In genomic region chr14:17662087-17662486, GRCm38 (mm10) we compare ENCODE assay signal across 16 mouse cellular contexts. TPM values are rescaled to one million over a fixed set of nuclear protein-coding genes. Genes with fewer than 3 reads are reported as not detected.
DNase-seq lines count a peak whose midpoint lies in the region; ATAC-seq and TF ChIP-seq lines count a peak whose summit lies in the region.
"Had no signal": no experiment of that assay in that cellular context is flagged by ENCODE, and none has a peak within 500 bp of the region (broad histone marks: within the 10 kb centered on the region; RNA-seq: fewer than 3 reads in every experiment).

No protein-coding gene starts in this region.

- DNase-seq in gastrocnemius, adult 2 months = no peak
- DNase-seq in gastrocnemius, postnatal 36 days = no peak
- DNase-seq in layer of hippocampus, adult 2 months (ENCODE audit: low spot score in 2 of 2) = no peak
- no peak for DNase-seq in layer of hippocampus, adult 18-20 months (ENCODE audit: low spot score in 2 of 2)
- DNase-seq in midbrain, embryonic 11.5 days (ENCODE audit: low spot score, missing footprints) = peak; percentile 83
- DNase-seq: adrenal gland, postnatal 25 days; B cell, adult 2 months; cerebellum, adult 11-12 months; liver, embryonic 13.5 days had no signal

- intact Hi-C loops in gastrocnemius, adult 2 months (cut with DNase I) = loop anchor here (5.0 kb wide), 2 partner anchors 35 to 125 kb away; no protein-coding TSS in a partner anchor
- intact Hi-C loops in gastrocnemius, postnatal 36 days (cut with DNase I) = no loop called here

- H3K36me3 ChIP-seq in midbrain, embryonic 11.5 days (ENCODE audit: control insufficient read depth, insufficient read depth, low read length) = no peaks in the 10 kb centered on the region
- H3K36me3 ChIP-seq in midbrain, embryonic 16.5 days (ENCODE audit: control insufficient read depth, insufficient read depth, low read length) = no peaks in the 10 kb centered on the region
- H3K36me3 ChIP-seq: heart, embryonic 13.5 days; kidney, embryonic 15.5 days; liver, embryonic 13.5 days; neural tube, embryonic 13.5 days had no signal

- WGBS in midbrain, embryonic 11.5 days = 36% methylated on average over 5 of the region's 5 CpGs
- WGBS in midbrain, embryonic 16.5 days = 35% methylated on average over 5 of the region's 5 CpGs

- no peak for ATAC-seq in midbrain, embryonic 11.5 days (ENCODE audit: low FRiP score)
- ATAC-seq in midbrain, embryonic 16.5 days = no peak
- no peak for ATAC-seq in cerebellum, adult (ENCODE audit: insufficient number of reproducible peaks, low FRiP score, low TSS enrichment)
- ATAC-seq: forebrain, embryonic 16.5 days had no signal

- no peaks in the 10 kb centered on the region for H3K4me1 ChIP-seq in midbrain, embryonic 11.5 days (ENCODE audit: control insufficient read depth, insufficient read depth, low read length)
- H3K4me1 ChIP-seq in midbrain, embryonic 16.5 days (ENCODE audit: control insufficient read depth, insufficient read depth, low read length) = peaks cover 12% of the 10 kb centered on the region
- H3K4me1 ChIP-seq: liver, embryonic 13.5 days had no signal

- no peak overlapping the region for H3K9ac ChIP-seq in midbrain, embryonic 11.5 days (ENCODE audit: low read length)
- H3K9ac ChIP-seq in midbrain, embryonic 16.5 days (ENCODE audit: low read depth, low read length) = no peak overlapping the region
- H3K9ac ChIP-seq: liver, embryonic 13.5 days had no signal

- no peaks in the 10 kb centered on the region for H3K9me3 ChIP-seq in midbrain, embryonic 11.5 days (ENCODE audit: control insufficient read depth, low read length)
- no peaks in the 10 kb centered on the region for H3K9me3 ChIP-seq in midbrain, embryonic 16.5 days (replicated peaks; ENCODE audit: control insufficient read depth, low read length, poor library complexity, severe bottlenecking)
- H3K9me3 ChIP-seq: heart, embryonic 13.5 days; kidney, embryonic 15.5 days; liver, embryonic 13.5 days; neural tube, embryonic 13.5 days had no signal

- no peak overlapping the region for H3K4me2 ChIP-seq in midbrain, embryonic 11.5 days
- H3K4me2 ChIP-seq in midbrain, embryonic 16.5 days (ENCODE audit: low read length) = no peak overlapping the region; the same call in 1 of the 2 replicates

- H3K27me3 ChIP-seq in midbrain, embryonic 11.5 days (ENCODE audit: control insufficient read depth, insufficient read depth, low read length) = peaks cover 5% of the 10 kb centered on the region; the same call in 1 of the 2 replicates
- peaks cover 3% of the 10 kb centered on the region; the same call in 1 of the 2 replicates for H3K27me3 ChIP-seq in midbrain, embryonic 16.5 days (ENCODE audit: control insufficient read depth, insufficient read depth, low read depth, low read length)

- no peak for TF ChIP-seq CTCF in gastrocnemius, adult 2 months (IDR thresholded peaks at IDR 0.05)
- no peak for TF ChIP-seq CTCF in layer of hippocampus, adult 2 months (conservative IDR thresholded peaks at IDR 0.05)

- H3K4me3 ChIP-seq in gastrocnemius, adult 2 months = peak overlapping the region; percentile 94
- H3K4me3 ChIP-seq in layer of hippocampus, adult 2 months = peak overlapping the region; percentile 95
- no peak overlapping the region for H3K4me3 ChIP-seq in midbrain, embryonic 11.5 days (ENCODE audit: low read depth, low read length)
- H3K4me3 ChIP-seq in midbrain, embryonic 16.5 days (ENCODE audit: low read depth, low read length) = no peak overlapping the region; the same call in 1 of the 2 replicates
- H3K4me3 ChIP-seq: erythroblast, embryonic 14.5 days had no signal

- peak overlapping the region; percentile 97 for H3K27ac ChIP-seq in gastrocnemius, adult 2 months
- H3K27ac ChIP-seq in layer of hippocampus, adult 2 months = peak overlapping the region; percentile 98; the same call in 1 of the 2 replicates
- H3K27ac ChIP-seq in midbrain, embryonic 11.5 days (ENCODE audit: low read depth, low read length) = no peak overlapping the region
- no peak overlapping the region for H3K27ac ChIP-seq in midbrain, embryonic 16.5 days (ENCODE audit: low read length)
- H3K27ac ChIP-seq: heart, embryonic 13.5 days; kidney, embryonic 15.5 days; liver, embryonic 13.5 days; neural tube, embryonic 13.5 days had no signal

RNA-seq across cellular contexts. Expression of gene Thrb, which starts 2.0 kb away (rescaled TPM):
- 10 to 100 TPM; 26.7 to 40.0 TPM for total RNA-seq in gastrocnemius, adult 2 months (2021)
- total RNA-seq in gastrocnemius, postnatal 36 days (2021) = 10 to 100 TPM; 19.3 to 23.8 TPM
- total RNA-seq in layer of hippocampus, adult 2 months (2021) = 10 to 100 TPM; 42.8 to 45.0 TPM
- 10 to 100 TPM; 51.3 to 58.7 TPM for total RNA-seq in layer of hippocampus, adult 18-20 months (2021)
- 0.82 and 1.0 TPM in 2 replicates for polyA plus RNA-seq in midbrain, embryonic 11.5 days (2014; fragmentation: Nextera tagmentation; extraction: Ambion mirVana)
- polyA plus RNA-seq in midbrain, embryonic 16.5 days (2015; fragmentation: Nextera tagmentation; extraction: Ambion mirVana) = 1.9 and 2.9 TPM in 2 replicates

Comparison
In these comparisons a context has a peak if more than half of its experiments do, and no peak if none do; other contexts are left out.
1. H3K27ac ChIP-seq: peak in gastrocnemius, adult 2 months (single experiment) and layer of hippocampus, adult 2 months (single experiment); none in midbrain, embryonic 11.5 days (single experiment) and midbrain, embryonic 16.5 days (single experiment).
2. H3K4me3 ChIP-seq: peak in gastrocnemius, adult 2 months (single experiment) and layer of hippocampus, adult 2 months (single experiment); none in midbrain, embryonic 11.5 days (single experiment) and midbrain, embryonic 16.5 days (single experiment).